Mouse (Mus musculus) CH12.LX (cell line): ENCODE measurements around the gene Cirbp. TPM values are rescaled to one million over a fixed set of nuclear protein-coding genes. Genes with fewer than 3 reads are reported as not detected.

Experiments used
- DNase-seq: peaks from one replicate; pipeline ENCODE4 v3.0.0-alpha.2; 2013; ENCODE audit errors: extremely low read depth
- H3K27ac ChIP-seq: 2 replicates; pipeline ENCODE4 v1.5.1; 2012; ENCODE audit warnings: low read depth, mild to moderate bottlenecking, control low read depth, moderate library complexity; ENCODE audit not compliant: insufficient read depth
- H3K27me3 ChIP-seq: replicated peaks from 2 replicates; pipeline ENCODE3; 2012; ENCODE audit warnings: inconsistent platforms
- H3K36me3 ChIP-seq, 2 experiments: replicated peaks in 1 of 2; 2 replicates each; pipeline versions ENCODE3 to v1.6.1; 2012; ENCODE audit warnings: inconsistent platforms in 1 of 2, low read length in 1 of 2, mild to moderate bottlenecking in 1 of 2, mixed read lengths in 1 of 2, moderate library complexity in 1 of 2; ENCODE audit not compliant: control insufficient read depth in 1 of 2, insufficient read depth in 1 of 2
- H3K4me1 ChIP-seq, 2 experiments: 2 replicates each; pipeline ENCODE4 v1.6.1; 2012; ENCODE audit warnings: inconsistent platforms in 1 of 2, moderate library complexity in 1 of 2; ENCODE audit not compliant: insufficient read depth in 2 of 2, control insufficient read depth in 1 of 2
- H3K4me2 ChIP-seq: 2 replicates; pipeline ENCODE4 v1.6.1; 2012; ENCODE audit warnings: low read depth, mild to moderate bottlenecking, control low read depth; ENCODE audit not compliant: poor library complexity, insufficient read depth, severe bottlenecking
- H3K4me3 ChIP-seq, 3 experiments: fragments of 150-350 bp in 1 of 3; sonication (generic) in 1 of 3; replicated peaks in 1 of 3; 2 replicates each; pipeline versions ENCODE3 to v1.5.1; 2011 to 2012; ENCODE audit warnings: low read depth in 2 of 3, low read length in 2 of 3, mild to moderate bottlenecking in 2 of 3, moderate library complexity in 2 of 3, control low read depth in 1 of 3, improper control_type of control experiment in 1 of 3, inconsistent platforms in 1 of 3, mixed read lengths in 1 of 3; ENCODE audit not compliant: poor library complexity in 1 of 3
- H3K79me2 ChIP-seq: replicated peaks from 2 replicates; pipeline ENCODE4 v1.6.1; 2012; ENCODE audit warnings: mild to moderate bottlenecking, moderate library complexity; ENCODE audit not compliant: control insufficient read depth, poor library complexity, insufficient read depth, severe bottlenecking; ENCODE audit errors: extremely low read depth
- H3K9ac ChIP-seq: 2 replicates; pipeline ENCODE4 v1.6.1; 2012; ENCODE audit warnings: low read depth, mild to moderate bottlenecking, control low read depth, moderate library complexity; ENCODE audit not compliant: insufficient read depth
- H3K9me3 ChIP-seq: replicated peaks from 2 replicates; pipeline ENCODE3; 2012; ENCODE audit warnings: low read length, inconsistent platforms, mixed read lengths
- BHLHE40 ChIP-seq: IDR thresholded peaks from 2 replicates; pipeline ENCODE4 v1.6.1; 2011; ENCODE audit warnings: mild to moderate bottlenecking, low read depth, low read length, improper control_type of control experiment
- CHD1 ChIP-seq: IDR thresholded peaks from 2 replicates; pipeline ENCODE4 v1.6.1; 2012; ENCODE audit warnings: low read depth, low read length, improper control_type of control experiment, inconsistent platforms
- CHD2 ChIP-seq: IDR thresholded peaks from 2 replicates; pipeline ENCODE4 v1.6.1; 2011; ENCODE audit warnings: low read length, improper control_type of control experiment
- EP300 ChIP-seq: IDR thresholded peaks from 2 replicates; pipeline ENCODE4 v1.6.1; 2011; ENCODE audit warnings: low read length, improper control_type of control experiment
- ETS1 ChIP-seq: conservative IDR thresholded peaks from 2 replicates; pipeline ENCODE4 v1.6.1; 2012; ENCODE audit warnings: low read depth, mild to moderate bottlenecking, inconsistent platforms, low read length, improper control_type of control experiment, moderate library complexity
- GABPA ChIP-seq: IDR thresholded peaks from 2 replicates; pipeline ENCODE4 v1.6.1; 2012; ENCODE audit warnings: low read depth, low read length, improper control_type of control experiment, inconsistent platforms; ENCODE audit not compliant: insufficient replicate concordance
- JUN ChIP-seq: IDR thresholded peaks from 2 replicates; pipeline ENCODE4 v1.6.1; 2011; ENCODE audit warnings: low read depth, mild to moderate bottlenecking, low read length, improper control_type of control experiment, moderate library complexity; ENCODE audit not compliant: insufficient read depth
- JUND ChIP-seq: conservative IDR thresholded peaks from 2 replicates; pipeline ENCODE4 v1.6.1; 2011; ENCODE audit warnings: low read depth, low read length, improper control_type of control experiment
- MAFK ChIP-seq: IDR thresholded peaks from 2 replicates; pipeline ENCODE4 v1.6.1; 2011; ENCODE audit warnings: low read length, improper control_type of control experiment; ENCODE audit not compliant: insufficient replicate concordance
- MEF2A ChIP-seq: IDR thresholded peaks from 2 replicates; pipeline ENCODE4 v1.6.1; 2014; ENCODE audit warnings: low read depth, mild to moderate bottlenecking, inconsistent platforms, low read length, improper control_type of control experiment, borderline replicate concordance
- MXI1 ChIP-seq: IDR thresholded peaks from 2 replicates; pipeline ENCODE4 v1.6.1; 2011; ENCODE audit warnings: mild to moderate bottlenecking, low read depth, low read length, improper control_type of control experiment
- MYC ChIP-seq: IDR thresholded peaks from 2 replicates; pipeline ENCODE4 v1.6.1; 2011; ENCODE audit warnings: low read depth, mild to moderate bottlenecking, improper control_type of control experiment, low read length
- NRF1 ChIP-seq: IDR thresholded peaks from 2 replicates; pipeline ENCODE4 v1.6.1; 2014; ENCODE audit warnings: low read depth, mild to moderate bottlenecking, inconsistent platforms, low read length, improper control_type of control experiment, moderate library complexity
- POLR2AphosphoS2 ChIP-seq: IDR thresholded peaks from 2 replicates; pipeline ENCODE4 v1.6.1; 2011; ENCODE audit warnings: low read depth, low read length, improper control_type of control experiment
- TCF12 ChIP-seq: IDR thresholded peaks from 2 replicates; pipeline ENCODE4 v1.6.1; 2014; ENCODE audit warnings: low read depth, mild to moderate bottlenecking, inconsistent platforms, low read length, improper control_type of control experiment
- ZKSCAN1 ChIP-seq: IDR thresholded peaks from 2 replicates; pipeline ENCODE4 v1.6.1; 2012; ENCODE audit warnings: low read depth, inconsistent platforms, low read length, improper control_type of control experiment, borderline replicate concordance
- ZNF384 ChIP-seq: IDR thresholded peaks from 2 replicates; pipeline ENCODE4 v1.6.1; 2012; ENCODE audit warnings: low read depth, low read length, improper control_type of control experiment, inconsistent platforms
- dilution Hi-C: fragments of 300-500 bp; cut with MboI; formaldehyde crosslinking; loops from 2 replicates; pipeline ENCODE4 v1.14.3; 2020; ENCODE audit warnings: low sequenced_read_pairs; ENCODE audit not compliant: extremely low pct_unique_long_range_greater_than_20kb, extremely low pct_ligation_motif_present
- in situ Hi-C: fragments of 300-500 bp; cut with MboI; formaldehyde crosslinking; loops from 3 replicates; pipeline ENCODE4 v1.14.3; 2019; ENCODE audit warnings: low sequenced_read_pairs, low pct_ligation_motif_present, low pct_unique_long_range_greater_than_20kb, mixed read lengths
- polyA plus RNA-seq: library from polyadenylated mRNA; unstranded; fragments of >175 nt; gene quantifications from 2 replicates; pipeline ENCODE4 v1.2.1, GENCODE M21; 2012; ENCODE audit warnings: low read depth; ENCODE audit not compliant: insufficient read length
- total RNA-seq, 2 experiments: library from RNA; depleted of rRNA; stranded (reverse); fragments of 300-350 nt in 1 of 2; fragments of >200 nt in 1 of 2; gene quantifications; 2 replicates each; pipeline ENCODE4 v1.2.3; 2012 to 2014

Cirbp gene
- total and polyA plus RNA-seq, 3 experiments, result 27.0 to 40.2 (median 34.4) TPM

DNA sequence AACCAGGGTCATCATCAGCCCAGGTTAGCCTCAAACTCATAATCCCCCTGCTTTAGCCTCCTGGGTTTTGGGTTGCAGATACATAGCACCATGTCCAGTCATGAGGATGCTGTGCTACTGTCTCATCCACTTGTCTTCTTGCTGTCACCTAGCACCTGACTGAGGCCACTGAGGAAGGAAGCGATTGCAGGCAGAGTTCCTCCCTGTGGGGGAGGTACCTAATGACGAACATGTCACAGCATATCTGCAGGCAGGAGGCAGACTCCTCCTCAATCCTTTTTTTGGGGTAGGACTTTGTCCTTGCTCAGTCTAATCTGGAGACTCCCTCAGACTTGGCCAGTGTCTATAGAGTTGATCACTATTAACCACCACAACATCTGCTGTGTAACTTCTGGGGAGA is 44.1 kb upstream of the Cirbp start:
- dilution Hi-C loops, result no loop called here
- TF ChIP-seq NRF1 (no peak), TCF12 (no peak), JUN (no peak), MXI1 (no peak), CHD2 (no peak), EP300 (no peak), CHD1 (no peak), MYC (no peak)
- H3K27ac ChIP-seq, result no peak overlapping the region

DNA sequence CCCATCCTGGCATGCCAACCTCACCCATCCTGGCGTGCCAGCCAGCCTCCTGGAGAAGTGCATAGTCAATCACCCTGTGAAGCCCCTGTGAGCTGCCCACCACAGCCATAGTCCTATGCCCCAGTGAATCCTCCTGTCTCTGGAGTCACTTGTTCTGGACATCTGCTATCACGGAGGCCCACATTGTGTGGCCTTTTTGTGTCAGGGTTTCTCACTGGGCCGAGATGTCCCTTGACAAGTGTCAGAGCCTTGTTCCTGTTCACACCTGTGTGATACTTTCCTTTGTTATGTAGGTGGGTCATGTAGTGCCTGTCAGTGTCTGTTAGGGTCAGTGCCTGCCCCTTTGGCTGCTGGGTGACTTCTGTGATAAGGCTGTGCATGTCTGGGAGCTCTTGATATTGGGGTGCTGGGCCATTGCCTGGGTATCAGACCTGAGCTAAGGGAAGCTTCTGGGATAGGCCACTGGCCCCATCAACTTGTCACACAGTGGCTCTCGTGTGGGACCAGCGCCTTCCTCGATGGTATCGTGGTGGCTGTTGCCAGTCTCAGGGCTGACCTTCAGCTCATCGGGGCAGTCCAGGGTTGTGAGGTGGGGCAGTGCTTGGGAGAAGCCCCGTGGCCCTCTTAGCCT is 41.7 kb upstream of the Cirbp start:
- Histone ChIP-seq H3K36me3 (peaks cover 82 to 94% of the 10 kb centered on the region in 2 experiments), H3K79me2 (peaks cover 56% of the 10 kb centered on the region), H3K9me3 (no peaks in the 10 kb centered on the region), H3K27ac (no peak overlapping the region), H3K27me3 (no peaks in the 10 kb centered on the region), H3K9ac (no peak overlapping the region), H3K4me2 (no peak overlapping the region), H3K4me1 (peaks cover 9 to 26% of the 10 kb centered on the region in 2 experiments), H3K4me3 (no peak overlapping the region)
- TF ChIP-seq MAFK, result no peak
- TF ChIP-seq JUND, result no peak
- no peak for TF ChIP-seq CHD1
- TF ChIP-seq ZKSCAN1, result no peak
- no peak for TF ChIP-seq ETS1
- no peak for TF ChIP-seq POLR2AphosphoS2
- DNase-seq, result no peak
- dilution Hi-C loops (no loop called here), in situ Hi-C loops (no loop called here)

More for the DNA sequence above, 44.1 kb upstream of the Cirbp start:
- Histone ChIP-seq H3K79me2 (peaks cover 80% of the 10 kb centered on the region), H3K4me1 (peaks cover 19 to 44% of the 10 kb centered on the region in 2 experiments), H3K27me3 (no peaks in the 10 kb centered on the region), H3K36me3 (peaks cover 71 to 89% of the 10 kb centered on the region in 2 experiments), H3K9ac (no peak overlapping the region), H3K4me2 (no peak overlapping the region), H3K4me3 (no peak overlapping the region), H3K9me3 (no peaks in the 10 kb centered on the region)
- in situ Hi-C loops, result no loop called here
- no peak for DNase-seq

DNA sequence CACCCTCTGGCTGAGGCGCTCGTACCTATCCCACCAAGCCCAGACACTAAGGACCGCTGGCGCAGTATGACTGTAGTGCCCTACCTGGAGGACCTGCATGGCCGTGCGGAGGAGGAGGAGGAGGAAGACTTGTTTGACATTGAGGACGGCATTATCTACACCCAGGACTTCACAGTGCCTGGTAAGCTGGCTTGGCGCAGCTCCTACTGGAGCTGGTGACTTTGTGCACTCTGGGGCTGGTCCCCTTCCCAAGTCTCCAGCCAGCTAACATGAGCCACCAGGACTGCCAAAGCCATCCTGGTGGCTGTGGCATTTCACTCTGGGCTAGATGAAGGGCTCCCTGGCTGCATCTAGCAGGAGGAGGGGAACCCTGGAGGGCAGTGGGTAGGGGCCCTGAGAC is 37.9 kb upstream of the Cirbp start:
- dilution Hi-C loops, result no loop called here
- Histone ChIP-seq H3K79me2 (peaks cover 18% of the 10 kb centered on the region), H3K4me3 (no peak overlapping the region), H3K27ac (no peak overlapping the region), H3K36me3 (peaks cover 94 to 99% of the 10 kb centered on the region in 2 experiments), H3K27me3 (no peaks in the 10 kb centered on the region), H3K4me1 (no peaks in the 10 kb centered on the region), H3K9me3 (no peaks in the 10 kb centered on the region)
- in situ Hi-C loops, result no loop called here
- DNase-seq, result no peak
- TF ChIP-seq MEF2A (no peak), MXI1 (no peak), BHLHE40 (no peak), NRF1 (no peak), ZKSCAN1 (no peak), TCF12 (no peak), GABPA (no peak), ZNF384 (no peak)
- TF ChIP-seq, all 38 proteins: peak for 0
- H3K9ac ChIP-seq, result no peak overlapping the region
- no peak overlapping the region for H3K4me2 ChIP-seq
